Mouse (Mus musculus) bone marrow macrophage, adult 2 months (primary cell): ENCODE data around the gene Txndc9.
A peak's percentile ranks its signal among the peaks of the same experiment; 100 is the strongest.

Source experiments
- CTCF ChIP-seq: IDR thresholded peaks from 2 replicates; pipeline ENCODE4 v1.5.1; 2012; ENCODE audit warnings: low read depth, mild to moderate bottlenecking, low read length, moderate library complexity
- POLR2A ChIP-seq: IDR thresholded peaks from 2 replicates; pipeline ENCODE4 v1.6.1; 2012; ENCODE audit warnings: mild to moderate bottlenecking, low read depth, low read length, borderline replicate concordance

DNA sequence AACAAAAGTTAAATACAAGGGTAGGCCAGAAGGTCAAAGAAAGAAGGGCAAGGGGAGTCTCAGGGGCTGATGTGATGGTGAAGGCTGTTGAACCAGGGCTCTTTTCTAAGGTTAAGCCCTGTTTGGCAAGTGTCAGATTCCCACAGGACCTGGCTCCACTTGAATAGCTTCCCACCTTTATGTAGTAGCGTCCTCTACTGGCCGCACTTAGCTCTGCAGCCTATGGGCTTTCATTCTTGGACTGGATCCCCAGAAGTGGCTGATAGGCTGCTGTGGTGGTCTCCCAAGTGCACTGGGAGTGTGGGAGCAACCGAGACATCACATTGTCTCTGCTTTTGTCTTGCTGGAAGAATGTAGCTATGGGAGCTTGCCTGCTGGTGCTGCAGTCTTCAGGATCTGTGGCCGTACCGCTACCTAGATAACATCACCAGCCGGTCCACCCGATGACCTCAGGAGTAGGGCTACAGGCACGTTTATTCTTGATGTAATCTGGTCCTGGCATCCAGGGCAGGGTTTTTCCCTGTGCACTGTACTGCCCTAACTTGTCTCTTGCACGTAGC, 11.8 kb downstream of the Txndc9 start:
- no peak for TF ChIP-seq POLR2A
- TF ChIP-seq CTCF = peak; percentile 50
